Mouse (Mus musculus) midbrain, embryonic 14.5 days (tissue): ENCODE measurements around the gene Tnfsfm13. TPM values are rescaled to one million over a fixed set of nuclear protein-coding genes. Genes with fewer than 3 reads are reported as not detected.
A peak's percentile ranks its signal among the peaks of the same experiment; 100 is the strongest.

Experiments
- ATAC-seq: fragments of 200-750 bp; cut with Nextera tagmentation; 2 replicates; pipeline ENCODE4 v1.8.0; 2017; ENCODE audit warnings: moderate number of reproducible peaks, moderate library complexity; ENCODE audit not compliant: low FRiP score, low TSS enrichment
- DNase-seq: peaks from one replicate; pipeline ENCODE4 v3.0.0-alpha.2; 2015
- H3K27ac ChIP-seq: fragments of 300-500 bp; sonication (generic); replicated peaks from 2 replicates; pipeline ENCODE4 v1.5.1; 2014; ENCODE audit warnings: mild to moderate bottlenecking, low read depth, low read length, moderate library complexity
- H3K27me3 ChIP-seq: fragments of 300-500 bp; sonication (generic); 2 replicates; pipeline ENCODE4 v1.6.1; 2014; ENCODE audit warnings: low read length, control low read depth, mixed read lengths; ENCODE audit not compliant: control insufficient read depth, insufficient read depth
- H3K36me3 ChIP-seq: fragments of 300-500 bp; sonication (generic); 2 replicates; pipeline ENCODE4 v1.6.1; 2014; ENCODE audit warnings: low read length, control low read depth; ENCODE audit not compliant: control insufficient read depth, insufficient read depth
- H3K4me1 ChIP-seq: fragments of 300-500 bp; sonication (generic); 2 replicates; pipeline ENCODE4 v1.6.1; 2014; ENCODE audit warnings: mild to moderate bottlenecking, antibody characterized with exemption, low read length, control low read depth; ENCODE audit not compliant: control insufficient read depth, insufficient read depth
- H3K4me2 ChIP-seq: fragments of 300-500 bp; sonication (generic); 2 replicates; pipeline ENCODE4 v1.6.1; 2014; ENCODE audit warnings: mild to moderate bottlenecking, low read length, moderate library complexity
- H3K4me3 ChIP-seq: fragments of 300-500 bp; sonication (generic); replicated peaks from 2 replicates; pipeline ENCODE4 v1.5.1; 2014; ENCODE audit warnings: low read depth, low read length
- H3K9ac ChIP-seq: fragments of 300-500 bp; sonication (generic); replicated peaks from 2 replicates; pipeline ENCODE4 v1.6.1; 2014; ENCODE audit warnings: mild to moderate bottlenecking, low read length, moderate library complexity
- H3K9me3 ChIP-seq: fragments of 300-500 bp; sonication (generic); 2 replicates; pipeline ENCODE4 v1.6.1; 2016; ENCODE audit warnings: low read length, control low read depth, mixed read lengths; ENCODE audit not compliant: control insufficient read depth
- WGBS: fragments of 180-500 bp; shearing (Covaris S2); extraction: QIAGEN DNeasy Blood & Tissue Kit; methylation state at CpG from one replicate; pipeline ENCODE4 v1.1.7; 2014; 5-methylcytosine and 5-hydroxymethylcytosine counted together
- polyA plus RNA-seq: library from polyadenylated mRNA; unstranded; fragments of >200 nt; fragmentation: Nextera tagmentation; extraction: Ambion mirVana; gene quantifications from 2 replicates; pipeline ENCODE4 v1.2.1, GENCODE M21; 2014

Tnfsfm13 gene
- polyA plus RNA-seq, 1 experiment from 2014 or later, result 1.1 TPM

- Histone ChIP-seq H3K9ac (no peak overlapping the region), H3K4me1 (peaks cover 8% of the 10 kb centered on the region), H3K4me2 (no peak overlapping the region), H3K4me3 (no peak overlapping the region), H3K36me3 (no peaks in the 10 kb centered on the region), H3K9me3 (no peaks in the 10 kb centered on the region; the same call in 1 of the 2 replicates), H3K27me3 (no peaks in the 10 kb centered on the region), H3K27ac (no peak overlapping the region)
- DNase-seq (no peak), ATAC-seq (no peak)
- WGBS, result 75% methylated on average over 5 of the region's 5 CpGs
Observed at GRCm38 (mm10) chr11:69698574-69698973, 2.7 kb upstream of the Tnfsfm13 start.

GRCm38 (mm10) chr11:69697396-69697795 lies 1.5 kb upstream of the Tnfsfm13 start:
- Histone ChIP-seq H3K4me2 (no peak overlapping the region), H3K9me3 (no peaks in the 10 kb centered on the region; the same call in 1 of the 2 replicates), H3K4me3 (no peak overlapping the region), H3K27ac (no peak overlapping the region), H3K36me3 (no peaks in the 10 kb centered on the region), H3K9ac (no peak overlapping the region), H3K4me1 (peaks cover 8% of the 10 kb centered on the region), H3K27me3 (no peaks in the 10 kb centered on the region)
- no peak for ATAC-seq
- WGBS, result 92% methylated on average over 3 of the region's 3 CpGs
- DNase-seq, result no peak

GRCm38 (mm10) chr11:69695046-69695360 lies 895 bp downstream of the Tnfsfm13 start:
- ATAC-seq, result no peak

GRCm38 (mm10) chr11:69693421-69693965 lies 2.4 kb downstream of the Tnfsfm13 start:
- H3K9me3 ChIP-seq, result no peaks in the 10 kb centered on the region
- no peak overlapping the region for H3K27ac ChIP-seq
- WGBS, result 35% methylated on average over 11 of the region's 11 CpGs
- no peak overlapping the region for H3K4me2 ChIP-seq
- DNase-seq, result peak; percentile 31
- peaks cover 8% of the 10 kb centered on the region for H3K4me1 ChIP-seq
- no peaks in the 10 kb centered on the region for H3K27me3 ChIP-seq
- no peak overlapping the region for H3K4me3 ChIP-seq
- no peaks in the 10 kb centered on the region for H3K36me3 ChIP-seq
- ATAC-seq, result no peak
- H3K9ac ChIP-seq, result 0 out of 2 replicates have a peak overlapping the region, but pooled peaks have one; percentile 12

More at GRCm38 (mm10) chr11:69695046-69695360, 895 bp downstream of the Tnfsfm13 start:
- no peak for DNase-seq
- H3K27me3 ChIP-seq, result no peaks in the 10 kb centered on the region
- H3K9me3 ChIP-seq, result no peaks in the 10 kb centered on the region; the same call in 1 of the 2 replicates
- peak overlapping the region; percentile 41 for H3K4me3 ChIP-seq
- WGBS, result 26% methylated on average over 6 of the region's 6 CpGs
- no peaks in the 10 kb centered on the region for H3K36me3 ChIP-seq
- H3K9ac ChIP-seq, result peak overlapping the region; percentile 69; the same call in 1 of the 2 replicates
- H3K27ac ChIP-seq, result no peak overlapping the region
- H3K4me1 ChIP-seq, result peaks cover 8% of the 10 kb centered on the region
- H3K4me2 ChIP-seq, result peak overlapping the region; percentile 84

GRCm38 (mm10) chr11:69692863-69693262 lies 3.0 kb downstream of the Tnfsfm13 start:
- H3K9ac ChIP-seq, result no peak overlapping the region
- peaks cover 8% of the 10 kb centered on the region for H3K4me1 ChIP-seq
- no peak for DNase-seq
- H3K9me3 ChIP-seq, result no peaks in the 10 kb centered on the region
- 84% methylated on average over 6 of the region's 6 CpGs for WGBS
- H3K4me3 ChIP-seq, result no peak overlapping the region
- no peak overlapping the region for H3K4me2 ChIP-seq
- H3K36me3 ChIP-seq, result no peaks in the 10 kb centered on the region
- ATAC-seq, result no peak
- H3K27ac ChIP-seq, result no peak overlapping the region
- H3K27me3 ChIP-seq, result no peaks in the 10 kb centered on the region

- Histone ChIP-seq H3K4me2 (no peak overlapping the region), H3K36me3 (no peaks in the 10 kb centered on the region), H3K4me3 (no peak overlapping the region), H3K27me3 (no peaks in the 10 kb centered on the region), H3K9me3 (no peaks in the 10 kb centered on the region), H3K4me1 (peaks cover 8% of the 10 kb centered on the region), H3K9ac (no peak overlapping the region), H3K27ac (no peak overlapping the region)
- DNase-seq (no peak), ATAC-seq (no peak)
- 85% methylated on average over 9 of the region's 9 CpGs for WGBS
Observed at GRCm38 (mm10) chr11:69692196-69692811, 3.6 kb downstream of the Tnfsfm13 start.

GRCm38 (mm10) chr11:69689891-69690290 lies 6.0 kb downstream of the Tnfsfm13 start:
- no peaks in the 10 kb centered on the region for H3K4me1 ChIP-seq
- ATAC-seq, result no peak
- no peak overlapping the region for H3K9ac ChIP-seq
- DNase-seq, result no peak
- H3K9me3 ChIP-seq, result no peaks in the 10 kb centered on the region
- H3K4me2 ChIP-seq, result no peak overlapping the region
- WGBS, result 93% methylated on average over 1 of the region's 1 CpGs
- H3K4me3 ChIP-seq, result no peak overlapping the region
- no peaks in the 10 kb centered on the region for H3K36me3 ChIP-seq
- H3K27ac ChIP-seq, result no peak overlapping the region
- no peaks in the 10 kb centered on the region for H3K27me3 ChIP-seq

GRCm38 (mm10) chr11:69687061-69687460 lies 8.8 kb downstream of the Tnfsfm13 start:
- Histone ChIP-seq H3K9ac (no peak overlapping the region), H3K4me1 (peaks cover 7% of the 10 kb centered on the region), H3K9me3 (no peaks in the 10 kb centered on the region), H3K27ac (no peak overlapping the region), H3K27me3 (no peaks in the 10 kb centered on the region), H3K4me3 (no peak overlapping the region), H3K36me3 (no peaks in the 10 kb centered on the region), H3K4me2 (no peak overlapping the region)
- no peak for ATAC-seq
- DNase-seq, result no peak
- 56% methylated on average over 5 of the region's 5 CpGs for WGBS

GRCm38 (mm10) chr11:69686377-69686776 lies 9.5 kb downstream of the Tnfsfm13 start:
- DNase-seq (peak; percentile 50), ATAC-seq (no peak)
- H3K4me3 ChIP-seq, result no peak overlapping the region
- no peak overlapping the region for H3K27ac ChIP-seq
- H3K27me3 ChIP-seq, result no peaks in the 10 kb centered on the region
- peaks cover 7% of the 10 kb centered on the region for H3K4me1 ChIP-seq
- no peak overlapping the region for H3K4me2 ChIP-seq
- no peaks in the 10 kb centered on the region for H3K36me3 ChIP-seq
- H3K9me3 ChIP-seq, result no peaks in the 10 kb centered on the region
- WGBS, result 20% methylated on average over 4 of the region's 4 CpGs
- no peak overlapping the region for H3K9ac ChIP-seq
